11 mouse cellular contexts compared by ENCODE assay signal in genomic region chr11:116232427-116232826, GRCm38 (mm10). TPM values are rescaled to one million over a fixed set of nuclear protein-coding genes. Genes with fewer than 3 reads are reported as not detected.
A peak's percentile ranks its signal among the peaks of the same experiment; 100 is the strongest.
DNase-seq lines count a peak whose midpoint lies in the region; ATAC-seq and TF ChIP-seq lines count a peak whose summit lies in the region.
"Had no signal": no experiment of that assay in that cellular context is flagged by ENCODE, and none has a peak within 500 bp of the region (broad histone marks: within the 10 kb centered on the region; RNA-seq: fewer than 3 reads in every experiment).

No protein-coding gene starts in this region.

- peak overlapping the region; percentile 64 for H3K9ac ChIP-seq in heart, embryonic 13.5 days
- no peak overlapping the region for H3K9ac ChIP-seq in ES-Bruce4 (ENCODE audit: low read depth, poor library complexity, severe bottlenecking)
- 0 out of 2 replicates have a peak overlapping the region, but pooled peaks have one; percentile 4 for H3K9ac ChIP-seq in forebrain, embryonic 13.5 days
- H3K9ac ChIP-seq in limb, embryonic 13.5 days = peak overlapping the region; percentile 35; the same call in 1 of the 2 replicates
- H3K9ac ChIP-seq: liver, embryonic 13.5 days had no signal

- H3K4me1 ChIP-seq in heart, embryonic 13.5 days = peaks cover 6% of the 10 kb centered on the region; the same call in 1 of the 2 replicates
- no peaks in the 10 kb centered on the region for H3K4me1 ChIP-seq in ES-Bruce4 (ENCODE audit: control insufficient read depth, insufficient read depth, low read length)
- 0 out of 2 replicates have a peak, but pooled peaks cover 3% of the 10 kb centered on the region for H3K4me1 ChIP-seq in forebrain, embryonic 13.5 days
- peaks cover 4% of the 10 kb centered on the region for H3K4me1 ChIP-seq in limb, embryonic 13.5 days

- peak overlapping the region; percentile 54 for H3K4me2 ChIP-seq in heart, embryonic 13.5 days
- peak overlapping the region; percentile 7; the same call in 1 of the 2 replicates for H3K4me2 ChIP-seq in forebrain, embryonic 13.5 days
- H3K4me2 ChIP-seq in limb, embryonic 13.5 days (replicated peaks) = peak overlapping the region; percentile 52
- H3K4me2 ChIP-seq: liver, embryonic 13.5 days had no signal

- no peaks in the 10 kb centered on the region for H3K36me3 ChIP-seq in heart, embryonic 13.5 days
- H3K36me3 ChIP-seq in ES-Bruce4 (ENCODE audit: control insufficient read depth, insufficient read depth, low read length, poor library complexity, severe bottlenecking) = no peaks in the 10 kb centered on the region
- H3K36me3 ChIP-seq in forebrain, embryonic 13.5 days (ENCODE audit: poor library complexity, severe bottlenecking) = no peaks in the 10 kb centered on the region
- H3K36me3 ChIP-seq in limb, embryonic 13.5 days = no peaks in the 10 kb centered on the region; the same call in 1 of the 2 replicates
- H3K36me3 ChIP-seq: liver, embryonic 13.5 days had no signal

- H3K27me3 ChIP-seq in heart, embryonic 13.5 days (replicated peaks) = peaks cover 71% of the 10 kb centered on the region
- no peaks in the 10 kb centered on the region for H3K27me3 ChIP-seq in ES-Bruce4 (ENCODE audit: control insufficient read depth, insufficient read depth, low read length, poor library complexity, severe bottlenecking)
- H3K27me3 ChIP-seq in forebrain, embryonic 13.5 days = peaks cover 26% of the 10 kb centered on the region
- peaks cover 16% of the 10 kb centered on the region for H3K27me3 ChIP-seq in limb, embryonic 13.5 days

- H3K9me3 ChIP-seq in heart, embryonic 13.5 days = no peaks in the 10 kb centered on the region
- no peaks in the 10 kb centered on the region for H3K9me3 ChIP-seq in ES-Bruce4 (replicated peaks; ENCODE audit: control insufficient read depth, insufficient read depth, low read length, poor library complexity, severe bottlenecking)
- H3K9me3 ChIP-seq in forebrain, embryonic 13.5 days (replicated peaks) = no peaks in the 10 kb centered on the region
- H3K9me3 ChIP-seq in limb, embryonic 13.5 days = no peaks in the 10 kb centered on the region
- H3K9me3 ChIP-seq: liver, embryonic 13.5 days had no signal

- DNase-seq in heart, adult 9 months (ENCODE audit: low spot score in 2 of 2) = no peak
- no peak for DNase-seq in layer of hippocampus, adult 11-12 months (ENCODE audit: low spot score)
- no peak for DNase-seq in ovary, postnatal 10 days (ENCODE audit: low spot score)
- DNase-seq in adrenal gland, postnatal 14 days = no peak
- DNase-seq: kidney, adult 9 months; liver, embryonic 13.5 days; spleen, adult 18-20 months had no signal

- no peak for ATAC-seq in heart, embryonic 13.5 days (ENCODE audit: extremely low read depth, insufficient number of reproducible peaks, low FRiP score, low TSS enrichment)
- no peak for ATAC-seq in forebrain, embryonic 13.5 days
- peak; percentile 35; the same call in 1 of the 2 replicates for ATAC-seq in limb, embryonic 13.5 days (ENCODE audit: low FRiP score, low read depth)

- no peak for TF ChIP-seq CTCF in ES-Bruce4 (IDR thresholded peaks at IDR 0.05; ENCODE audit: low read depth, low read length)

- no peak for TF ChIP-seq EP300 in ES-Bruce4 (IDR thresholded peaks at IDR 0.05; ENCODE audit: insufficient read depth, low read depth, low read length)

- H3K4me3 ChIP-seq in heart, embryonic 13.5 days = peak overlapping the region; percentile 26
- H3K4me3 ChIP-seq in ES-Bruce4 (ENCODE audit: low read depth, low read length) = peak overlapping the region; percentile 31
- H3K4me3 ChIP-seq in forebrain, embryonic 13.5 days = no peak overlapping the region
- H3K4me3 ChIP-seq in limb, embryonic 13.5 days = peak overlapping the region; percentile 23
- H3K4me3 ChIP-seq: liver, embryonic 13.5 days had no signal

- 19% methylated on average over 17 of the region's 17 CpGs for WGBS in heart, embryonic 13.5 days
- 19% methylated on average over 16 of the region's 17 CpGs for WGBS in forebrain, embryonic 13.5 days
- 28% methylated on average over 17 of the region's 17 CpGs for WGBS in limb, embryonic 13.5 days

- no peak overlapping the region for H3K27ac ChIP-seq in heart, embryonic 13.5 days (replicated peaks)
- H3K27ac ChIP-seq in ES-Bruce4 (ENCODE audit: insufficient read depth, low read length) = no peak overlapping the region
- no peak overlapping the region for H3K27ac ChIP-seq in forebrain, embryonic 13.5 days
- H3K27ac ChIP-seq in limb, embryonic 13.5 days = no peak overlapping the region
- H3K27ac ChIP-seq: liver, embryonic 13.5 days had no signal

- no peak for TF ChIP-seq POLR2A in ES-Bruce4 (IDR thresholded peaks at IDR 0.05; ENCODE audit: insufficient read depth, low read length)

RNA-seq across cellular contexts. Expression of gene Evpl, which starts 5.5 kb away (rescaled TPM):
- polyA plus RNA-seq in heart, embryonic 13.5 days (2015; fragmentation: Nextera tagmentation; extraction: Ambion mirVana) = 0.42 and 0.48 TPM in 2 replicates
- 2.6 and 3.1 TPM in 2 replicates for polyA plus RNA-seq in ES-Bruce4 (2011; ENCODE audit: insufficient read depth, insufficient read length, low read depth, missing spikeins)
- 0.12 and 0.14 TPM in 2 replicates for polyA plus RNA-seq in forebrain, embryonic 13.5 days (2015; fragmentation: Nextera tagmentation; extraction: Ambion mirVana)
- 3.3 and 4.0 TPM in 2 replicates for polyA plus RNA-seq in limb, embryonic 13.5 days (2015; fragmentation: Nextera tagmentation; extraction: Ambion mirVana)
- total RNA-seq in adrenal gland, postnatal 14 days (2021) = 1.3 and 1.7 TPM in 2 replicates

RNA-seq across cellular contexts. Expression of gene Acox1, which starts 33.6 kb away (rescaled TPM):
- polyA plus RNA-seq in heart, embryonic 13.5 days (2015; fragmentation: Nextera tagmentation; extraction: Ambion mirVana) = 29.0 and 31.0 TPM in 2 replicates
- polyA plus RNA-seq in ES-Bruce4 (2011; ENCODE audit: insufficient read depth, insufficient read length, low read depth, missing spikeins) = 18.0 and 19.2 TPM in 2 replicates
- 35.0 and 43.3 TPM in 2 replicates for polyA plus RNA-seq in forebrain, embryonic 13.5 days (2015; fragmentation: Nextera tagmentation; extraction: Ambion mirVana)
- polyA plus RNA-seq in limb, embryonic 13.5 days (2015; fragmentation: Nextera tagmentation; extraction: Ambion mirVana) = 22.0 and 23.5 TPM in 2 replicates
- 150 and 199 TPM in 2 replicates for total RNA-seq in adrenal gland, postnatal 14 days (2021)

RNA-seq across cellular contexts. Expression of gene Ten1, which starts 33.8 kb away (rescaled TPM):
- 82.1 and 88.7 TPM in 2 replicates for polyA plus RNA-seq in heart, embryonic 13.5 days (2015; fragmentation: Nextera tagmentation; extraction: Ambion mirVana)
- 14.5 and 16.5 TPM in 2 replicates for polyA plus RNA-seq in ES-Bruce4 (2011; ENCODE audit: insufficient read depth, insufficient read length, low read depth, missing spikeins)
- polyA plus RNA-seq in forebrain, embryonic 13.5 days (2015; fragmentation: Nextera tagmentation; extraction: Ambion mirVana) = 75.3 and 81.6 TPM in 2 replicates
- polyA plus RNA-seq in limb, embryonic 13.5 days (2015; fragmentation: Nextera tagmentation; extraction: Ambion mirVana) = 63.3 and 72.1 TPM in 2 replicates
- total RNA-seq in adrenal gland, postnatal 14 days (2021) = 16.7 and 20.0 TPM in 2 replicates

RNA-seq across cellular contexts. Expression of gene Srp68, which starts 41.6 kb away (rescaled TPM):
- 63.6 and 64.6 TPM in 2 replicates for polyA plus RNA-seq in heart, embryonic 13.5 days (2015; fragmentation: Nextera tagmentation; extraction: Ambion mirVana)
- polyA plus RNA-seq in ES-Bruce4 (2011; ENCODE audit: insufficient read depth, insufficient read length, low read depth, missing spikeins) = 101 and 107 TPM in 2 replicates
- 71.8 and 72.1 TPM in 2 replicates for polyA plus RNA-seq in forebrain, embryonic 13.5 days (2015; fragmentation: Nextera tagmentation; extraction: Ambion mirVana)
- 109 and 110 TPM in 2 replicates for polyA plus RNA-seq in limb, embryonic 13.5 days (2015; fragmentation: Nextera tagmentation; extraction: Ambion mirVana)
- total RNA-seq in adrenal gland, postnatal 14 days (2021) = 63.1 and 70.4 TPM in 2 replicates

RNA-seq across cellular contexts. Expression of gene Galr2, which starts 48.3 kb away (rescaled TPM):
- polyA plus RNA-seq in heart, embryonic 13.5 days (2015; fragmentation: Nextera tagmentation; extraction: Ambion mirVana) = not detected in 2 replicates
- polyA plus RNA-seq in ES-Bruce4 (2011; ENCODE audit: insufficient read depth, insufficient read length, low read depth, missing spikeins) = 0.35 and 0.61 TPM in 2 replicates
- 0.09 and 0.16 TPM in 2 replicates for polyA plus RNA-seq in forebrain, embryonic 13.5 days (2015; fragmentation: Nextera tagmentation; extraction: Ambion mirVana)
- polyA plus RNA-seq in limb, embryonic 13.5 days (2015; fragmentation: Nextera tagmentation; extraction: Ambion mirVana) = 0.18 and 0.27 TPM in 2 replicates
- not detected in 2 replicates for total RNA-seq in adrenal gland, postnatal 14 days (2021)
- polyA plus RNA-seq: liver, embryonic 13.5 days had no signal
